Mouse (Mus musculus): ENCODE measurements around the gene Hebp1.

DNA sequence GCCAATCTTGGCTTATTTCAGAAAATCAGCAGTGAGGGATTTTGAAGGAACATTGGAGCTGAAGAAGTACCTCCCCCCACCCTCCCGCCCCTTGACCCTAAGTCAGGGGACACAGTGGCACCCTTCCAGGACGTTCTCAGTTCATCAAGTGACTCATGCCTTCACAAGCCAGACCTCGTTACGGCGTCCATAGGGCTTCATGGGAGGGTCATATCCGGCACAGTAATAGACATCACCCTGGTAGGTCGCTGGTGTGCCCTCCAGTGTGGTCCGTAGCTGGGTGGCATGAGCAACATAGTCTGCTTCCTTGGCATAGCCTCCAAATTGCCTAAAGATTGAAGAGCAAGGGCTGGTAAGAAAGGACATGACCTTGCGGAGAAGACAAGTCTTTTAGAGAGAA, 60.1 kb downstream of the Hebp1 start:
- no peak for TF ChIP-seq EP300 (IDR thresholded peaks at IDR 0.05; ENCODE audit: low read depth)
- TF ChIP-seq CTCF (IDR thresholded peaks at IDR 0.05; ENCODE audit: low read depth), result no peak
